Mouse (Mus musculus): ENCODE data around the gene Grasp. TPM values are rescaled to one million over a fixed set of nuclear protein-coding genes. Genes with fewer than 3 reads are reported as not detected.

Grasp gene
- total and polyA plus RNA-seq, 2 experiments = 0.92 to 1.5 TPM

DNA sequence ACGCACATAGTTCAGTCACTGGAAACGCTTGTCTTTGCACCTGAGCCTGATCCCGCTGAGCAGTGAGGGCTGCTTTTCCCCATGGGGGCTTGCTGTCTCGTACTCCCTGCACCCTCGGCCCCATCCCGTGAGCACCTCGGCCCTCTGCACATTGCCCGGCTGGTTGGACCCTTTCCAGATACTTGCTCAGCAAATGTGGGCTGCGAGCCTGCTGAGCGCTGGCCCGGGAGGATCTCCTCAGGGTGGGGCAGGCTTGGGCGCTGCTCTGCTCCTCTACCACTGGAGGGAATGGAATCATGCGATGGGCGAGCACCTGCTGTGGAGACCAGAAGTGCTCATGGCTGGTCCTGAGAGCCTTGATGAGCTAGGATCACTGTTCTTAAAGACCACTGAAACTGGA lies 11.6 kb upstream of the Grasp start:
- DNase-seq (ENCODE audit: extremely low read depth, low read depth, low spot score) = no peak
- TF ChIP-seq CTCF (IDR thresholded peaks at IDR 0.05; ENCODE audit: low read depth, low read length) = no peak
- no peak for TF ChIP-seq POLR2A (IDR thresholded peaks at IDR 0.05; ENCODE audit: extremely low read depth, insufficient read depth, low read length)
- Histone ChIP-seq H3K4me3 (ENCODE audit: insufficient read depth, low read depth, low read length) (no peak overlapping the region), H3K36me3 (ENCODE audit: control insufficient read depth, insufficient read depth, low read length) (no peaks in the 10 kb centered on the region; the same call in 1 of the 2 replicates), H3K27ac (replicated peaks; ENCODE audit: insufficient read depth, low read depth, low read length) (no peak overlapping the region), H3K79me2 (ENCODE audit: control insufficient read depth, insufficient read depth, low read length) (no peaks in the 10 kb centered on the region), H3K9ac (ENCODE audit: low read depth, low read length) (no peak overlapping the region), H3K27me3 (ENCODE audit: control insufficient read depth, insufficient read depth, low read length) (no peaks in the 10 kb centered on the region), H3K4me1 (ENCODE audit: control insufficient read depth, insufficient read depth, low read length) (no peaks in the 10 kb centered on the region)
- WGBS = 22% methylated on average over 14 of the region's 14 CpGs

DNA sequence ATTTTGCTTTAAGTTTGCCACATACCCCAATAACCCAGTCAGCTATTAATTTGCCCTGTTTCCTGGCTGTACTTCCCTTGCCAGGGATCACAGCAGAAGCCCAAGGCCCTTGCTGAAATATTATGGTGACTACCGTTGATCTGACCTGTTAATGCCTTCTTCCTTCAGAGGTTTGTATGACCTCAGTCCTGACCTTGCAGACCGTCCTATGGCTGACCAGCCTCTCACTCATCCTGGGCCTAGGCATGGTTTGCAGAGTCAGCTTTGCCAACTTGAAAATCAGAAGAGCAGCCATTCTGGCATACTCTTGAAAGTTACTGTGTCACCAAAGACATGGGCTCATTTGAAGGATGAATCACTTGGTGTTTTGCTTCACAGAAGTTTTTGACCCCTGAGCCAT lies 8.9 kb upstream of the Grasp start:
- DNase-seq (ENCODE audit: extremely low read depth, low read depth, low spot score) = no peak
- Histone ChIP-seq H3K4me1 (ENCODE audit: control insufficient read depth, insufficient read depth, low read length) (no peaks in the 10 kb centered on the region), H3K79me2 (ENCODE audit: control insufficient read depth, insufficient read depth, low read length) (no peaks in the 10 kb centered on the region), H3K9ac (ENCODE audit: low read depth, low read length) (no peak overlapping the region), H3K4me3 (ENCODE audit: insufficient read depth, low read depth, low read length) (no peak overlapping the region), H3K27ac (replicated peaks; ENCODE audit: insufficient read depth, low read depth, low read length) (no peak overlapping the region), H3K27me3 (ENCODE audit: control insufficient read depth, insufficient read depth, low read length) (no peaks in the 10 kb centered on the region), H3K36me3 (ENCODE audit: control insufficient read depth, insufficient read depth, low read length) (no peaks in the 10 kb centered on the region)
- 78% methylated on average over 2 of the region's 2 CpGs for WGBS
- TF ChIP-seq POLR2A (IDR thresholded peaks at IDR 0.05; ENCODE audit: extremely low read depth, insufficient read depth, low read length) (no peak), CTCF (IDR thresholded peaks at IDR 0.05; ENCODE audit: low read depth, low read length) (no peak)

DNA sequence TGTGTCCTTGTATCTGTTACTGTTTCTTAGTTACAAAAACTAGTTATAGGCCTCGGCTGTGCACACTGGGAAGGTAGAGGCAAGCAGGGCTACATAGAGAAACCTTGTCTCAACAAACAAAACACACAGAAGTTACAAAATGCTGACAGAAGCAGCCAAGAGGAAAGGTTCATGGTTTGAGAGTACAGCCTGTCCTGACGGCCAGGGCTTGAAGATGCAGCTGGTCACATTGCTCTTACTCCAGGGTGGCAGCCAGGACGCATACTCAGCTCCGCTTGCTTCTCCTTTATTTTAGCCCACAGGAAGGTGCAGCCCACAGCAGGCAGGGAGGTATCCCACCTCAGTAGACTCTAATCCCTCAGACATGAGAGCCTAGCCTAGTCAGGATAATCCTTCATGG lies 8.0 kb upstream of the Grasp start:
- H3K4me3 ChIP-seq (ENCODE audit: insufficient read depth, low read depth, low read length) = no peak overlapping the region
- no peak for DNase-seq (ENCODE audit: extremely low read depth, low read depth, low spot score)
- no peaks in the 10 kb centered on the region for H3K4me1 ChIP-seq (ENCODE audit: control insufficient read depth, insufficient read depth, low read length)
- H3K27ac ChIP-seq (replicated peaks; ENCODE audit: insufficient read depth, low read depth, low read length) = no peak overlapping the region
- H3K36me3 ChIP-seq (ENCODE audit: control insufficient read depth, insufficient read depth, low read length) = no peaks in the 10 kb centered on the region
- H3K27me3 ChIP-seq (ENCODE audit: control insufficient read depth, insufficient read depth, low read length) = no peaks in the 10 kb centered on the region
- 58% methylated on average over 4 of the region's 4 CpGs for WGBS
- TF ChIP-seq POLR2A (IDR thresholded peaks at IDR 0.05; ENCODE audit: extremely low read depth, insufficient read depth, low read length) (no peak), CTCF (IDR thresholded peaks at IDR 0.05; ENCODE audit: low read depth, low read length) (no peak)
- H3K9ac ChIP-seq (ENCODE audit: low read depth, low read length) = no peak overlapping the region
- H3K79me2 ChIP-seq (ENCODE audit: control insufficient read depth, insufficient read depth, low read length) = no peaks in the 10 kb centered on the region

DNA sequence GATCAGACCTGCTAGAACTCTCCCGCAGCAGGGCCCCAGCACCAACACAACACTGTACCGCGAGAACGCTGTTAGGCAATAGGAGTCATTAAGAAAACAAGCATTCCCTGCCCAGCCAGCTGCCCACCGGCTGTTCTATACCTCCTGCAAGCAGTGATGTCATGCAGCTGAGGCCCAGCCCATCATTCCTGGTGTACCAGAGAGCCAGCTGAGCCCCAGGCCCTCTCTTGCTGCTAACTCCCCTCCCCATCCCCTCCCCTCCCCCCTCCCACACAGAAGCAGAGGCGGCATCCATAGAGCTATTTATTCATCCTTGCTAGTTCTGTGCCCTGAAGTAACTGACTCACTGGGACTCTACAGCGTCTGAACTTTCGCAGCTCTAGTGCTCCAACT lies 3.1 kb upstream of the Grasp start:
- peaks cover 5% of the 10 kb centered on the region; the same call in 1 of the 2 replicates for H3K27me3 ChIP-seq (ENCODE audit: control insufficient read depth, insufficient read depth, low read length)
- no peak for TF ChIP-seq POLR2A (IDR thresholded peaks at IDR 0.05; ENCODE audit: extremely low read depth, insufficient read depth, low read length)
- TF ChIP-seq CTCF (IDR thresholded peaks at IDR 0.05; ENCODE audit: low read depth, low read length) = no peak
- DNase-seq (ENCODE audit: extremely low read depth, low read depth, low spot score) = no peak
- H3K27ac ChIP-seq (replicated peaks; ENCODE audit: insufficient read depth, low read depth, low read length) = no peak overlapping the region
- H3K36me3 ChIP-seq (ENCODE audit: control insufficient read depth, insufficient read depth, low read length) = no peaks in the 10 kb centered on the region
- no peaks in the 10 kb centered on the region for H3K4me1 ChIP-seq (ENCODE audit: control insufficient read depth, insufficient read depth, low read length)
- H3K4me3 ChIP-seq (ENCODE audit: insufficient read depth, low read depth, low read length) = no peak overlapping the region
- H3K9ac ChIP-seq (ENCODE audit: low read depth, low read length) = no peak overlapping the region
- H3K79me2 ChIP-seq (ENCODE audit: control insufficient read depth, insufficient read depth, low read length) = no peaks in the 10 kb centered on the region
- WGBS = 21% methylated on average over 8 of the region's 8 CpGs

DNA sequence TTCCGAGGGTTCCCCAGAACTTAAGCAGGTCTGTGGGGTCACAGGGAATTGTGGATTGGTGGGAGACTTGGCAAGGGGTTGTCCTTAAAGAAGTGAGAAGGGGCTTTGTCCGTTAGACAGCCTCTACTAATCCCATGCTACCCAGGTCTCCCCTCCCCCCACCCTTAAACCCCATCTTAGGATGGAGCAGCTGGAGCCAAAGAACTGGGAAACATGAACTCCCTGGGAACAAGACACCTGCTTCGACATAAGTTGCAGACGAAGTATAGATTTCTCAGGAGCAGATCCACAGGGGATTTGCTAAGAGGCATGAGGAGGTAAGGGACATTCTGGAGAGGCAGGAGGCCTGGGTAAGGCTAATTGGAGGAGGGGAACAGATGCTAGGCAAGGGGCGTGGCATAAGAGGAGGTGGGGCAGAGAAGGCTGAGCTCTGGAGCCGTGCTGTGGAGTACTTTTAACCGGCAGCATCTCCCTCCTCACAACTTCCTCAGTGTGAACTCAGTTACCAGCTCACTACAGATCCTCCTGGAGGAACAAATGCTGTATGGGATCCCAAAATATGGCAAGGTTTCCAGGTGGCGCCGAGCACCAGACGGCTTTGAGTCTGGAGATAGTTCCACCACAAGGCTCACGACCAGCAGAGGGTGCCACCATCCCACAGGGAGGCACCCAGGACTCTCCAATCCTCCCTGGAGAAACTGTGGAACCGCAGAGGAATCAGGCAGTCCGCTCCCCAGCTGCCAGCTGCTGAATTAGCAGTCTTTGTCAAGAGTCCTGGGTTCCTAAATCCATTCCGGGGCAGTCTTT lies 2.5 kb upstream of the Grasp start:
- peaks cover 5% of the 10 kb centered on the region; the same call in 1 of the 2 replicates for H3K27me3 ChIP-seq (ENCODE audit: control insufficient read depth, insufficient read depth, low read length)
- no peaks in the 10 kb centered on the region for H3K4me1 ChIP-seq (ENCODE audit: control insufficient read depth, insufficient read depth, low read length)
- TF ChIP-seq CTCF (IDR thresholded peaks at IDR 0.05; ENCODE audit: low read depth, low read length) (peak; percentile 94), POLR2A (IDR thresholded peaks at IDR 0.05; ENCODE audit: extremely low read depth, insufficient read depth, low read length) (no peak)
- 8% methylated on average over 14 of the region's 14 CpGs for WGBS
- no peaks in the 10 kb centered on the region for H3K36me3 ChIP-seq (ENCODE audit: control insufficient read depth, insufficient read depth, low read length)
- no peaks in the 10 kb centered on the region for H3K79me2 ChIP-seq (ENCODE audit: control insufficient read depth, insufficient read depth, low read length)
- H3K9ac ChIP-seq (ENCODE audit: low read depth, low read length) = no peak overlapping the region
- peak; percentile 63 for DNase-seq (ENCODE audit: extremely low read depth, low read depth, low spot score)
- no peak overlapping the region for H3K4me3 ChIP-seq (ENCODE audit: insufficient read depth, low read depth, low read length)
- no peak overlapping the region for H3K27ac ChIP-seq (replicated peaks; ENCODE audit: insufficient read depth, low read depth, low read length)

DNA sequence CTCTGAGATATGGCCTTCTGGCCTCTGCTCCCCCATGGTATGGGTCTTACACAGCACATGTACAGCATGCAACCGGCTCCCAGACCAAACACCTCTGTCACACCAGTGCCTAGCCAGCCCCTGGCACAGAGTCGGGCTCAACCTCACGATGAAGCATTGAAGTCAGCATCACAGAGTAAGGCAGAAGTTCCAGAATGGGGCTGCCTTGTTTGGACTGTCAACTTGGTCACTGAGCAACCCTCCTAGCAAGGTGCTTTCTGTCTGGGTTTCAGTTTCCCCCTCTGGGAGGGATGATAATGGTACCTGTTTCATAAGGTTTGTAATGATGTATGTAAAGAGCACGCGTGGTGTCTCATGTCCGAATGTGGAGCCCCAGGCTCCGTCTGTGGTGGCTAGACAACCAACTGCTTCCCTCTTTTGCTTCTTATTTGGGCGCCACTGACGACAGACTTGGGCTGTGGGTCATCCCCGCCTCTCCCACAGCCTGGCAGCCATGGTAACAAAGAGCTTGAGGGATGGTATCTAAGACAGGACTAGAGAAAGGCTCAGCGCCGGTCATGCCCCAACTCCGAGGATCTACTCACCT lies 998 bp upstream of the Grasp start:
- H3K4me1 ChIP-seq (ENCODE audit: control insufficient read depth, insufficient read depth, low read length) = no peaks in the 10 kb centered on the region
- no peaks in the 10 kb centered on the region for H3K79me2 ChIP-seq (ENCODE audit: control insufficient read depth, insufficient read depth, low read length)
- no peak overlapping the region for H3K27ac ChIP-seq (replicated peaks; ENCODE audit: insufficient read depth, low read depth, low read length)
- H3K9ac ChIP-seq (ENCODE audit: low read depth, low read length) = no peak overlapping the region
- no peak for TF ChIP-seq CTCF (IDR thresholded peaks at IDR 0.05; ENCODE audit: low read depth, low read length)
- TF ChIP-seq POLR2A (IDR thresholded peaks at IDR 0.05; ENCODE audit: extremely low read depth, insufficient read depth, low read length) = no peak
- 40% methylated on average over 13 of the region's 13 CpGs for WGBS
- H3K27me3 ChIP-seq (ENCODE audit: control insufficient read depth, insufficient read depth, low read length) = peaks cover 5% of the 10 kb centered on the region; the same call in 1 of the 2 replicates
- DNase-seq (ENCODE audit: extremely low read depth, low read depth, low spot score) = no peak
- H3K36me3 ChIP-seq (ENCODE audit: control insufficient read depth, insufficient read depth, low read length) = no peaks in the 10 kb centered on the region
- H3K4me3 ChIP-seq (ENCODE audit: insufficient read depth, low read depth, low read length) = no peak overlapping the region

Measured in liver, adult 2 months (tissue).